ENCODE assay signal across 30 mouse cellular contexts in genomic region chr14:46594151-46594550, GRCm38 (mm10).
DNase-seq lines count a peak whose midpoint lies in the region; ATAC-seq and TF ChIP-seq lines count a peak whose summit lies in the region.
"Had no signal": no experiment of that assay in that cellular context is flagged by ENCODE, and none has a peak within 500 bp of the region (broad histone marks: within the 10 kb centered on the region; RNA-seq: fewer than 3 reads in every experiment).

No protein-coding gene starts in this region.

- no peaks in the 10 kb centered on the region for H3K4me1 ChIP-seq in embryonic facial prominence, embryonic 11.5 days (ENCODE audit: control insufficient read depth, insufficient read depth, low read length)
- H3K4me1 ChIP-seq in embryonic facial prominence, embryonic 10.5 days: peaks cover 25% of the 10 kb centered on the region
- H3K4me1 ChIP-seq in kidney, postnatal 0 days (replicated peaks; ENCODE audit: insufficient read depth, low read length): 0 out of 2 replicates have a peak, but pooled peaks cover 12% of the 10 kb centered on the region
- peaks cover 11% of the 10 kb centered on the region; the same call in 1 of the 2 replicates for H3K4me1 ChIP-seq in kidney, embryonic 16.5 days (ENCODE audit: insufficient read depth, low read length)
- H3K4me1 ChIP-seq in embryonic facial prominence, embryonic 14.5 days (ENCODE audit: control insufficient read depth, insufficient read depth, low read length): peaks cover 10% of the 10 kb centered on the region; the same call in 1 of the 2 replicates
- H3K4me1 ChIP-seq in forebrain, postnatal 0 days (ENCODE audit: insufficient read depth): no peaks in the 10 kb centered on the region
- H3K4me1 ChIP-seq: forebrain, embryonic 13.5 days; hindbrain, embryonic 13.5 days had no signal

- peak; percentile 38 for DNase-seq in embryonic facial prominence, embryonic 11.5 days (ENCODE audit: low spot score)
- no peak for DNase-seq in embryonic facial prominence, embryonic 10.5 days (ENCODE audit: low spot score)
- DNase-seq in heart, adult 9 months (ENCODE audit: low spot score in 2 of 2): peak; percentile 28 to 29
- no peak for DNase-seq in heart, postnatal 14 days
- peak; percentile 78 for DNase-seq in kidney, postnatal 0 days (ENCODE audit: low spot score)
- peak; percentile 69 for DNase-seq in embryonic facial prominence, embryonic 14.5 days (ENCODE audit: low spot score)
- no peak for DNase-seq in forebrain, postnatal 0 days
- DNase-seq: adrenal gland, postnatal 10 days; cerebellum, adult 8-10 months; cerebellum, postnatal 36 days; gastrocnemius, postnatal 10 days; heart, postnatal 36 days; kidney, postnatal 4 days; layer of hippocampus, postnatal 36 days; left cerebral cortex, postnatal 4 days; lung, adult 2 months; lung, postnatal 10 days; midbrain, embryonic 14.5 days; thymus, adult 18-20 months; thymus, postnatal 25 days had no signal

- H3K27ac ChIP-seq in embryonic facial prominence, embryonic 11.5 days (replicated peaks; ENCODE audit: low read depth, low read length): no peak overlapping the region
- H3K27ac ChIP-seq in embryonic facial prominence, embryonic 10.5 days (replicated peaks): no peak overlapping the region
- H3K27ac ChIP-seq in kidney, postnatal 0 days: no peak overlapping the region
- H3K27ac ChIP-seq in kidney, embryonic 16.5 days (ENCODE audit: low read length): no peak overlapping the region; the same call in 1 of the 2 replicates
- no peak overlapping the region for H3K27ac ChIP-seq in embryonic facial prominence, embryonic 14.5 days (replicated peaks; ENCODE audit: low read depth, low read length)
- no peak overlapping the region for H3K27ac ChIP-seq in forebrain, postnatal 0 days (ENCODE audit: low read depth, low read length)
- H3K27ac ChIP-seq: embryonic facial prominence, embryonic 13.5 days; forebrain, embryonic 13.5 days; hindbrain, embryonic 13.5 days; liver, embryonic 12.5 days; macrophage; neural tube, embryonic 15.5 days; stomach, postnatal 0 days had no signal

- intact Hi-C loops in heart, postnatal 14 days (cut with DNase I): no loop called here

- no peak overlapping the region for H3K9ac ChIP-seq in embryonic facial prominence, embryonic 11.5 days (replicated peaks; ENCODE audit: low read length)
- H3K9ac ChIP-seq in kidney, postnatal 0 days (ENCODE audit: low read depth, low read length): no peak overlapping the region
- H3K9ac ChIP-seq in kidney, embryonic 16.5 days (replicated peaks; ENCODE audit: low read length): no peak overlapping the region
- no peak overlapping the region for H3K9ac ChIP-seq in embryonic facial prominence, embryonic 14.5 days (ENCODE audit: low read depth, low read length)
- no peak overlapping the region for H3K9ac ChIP-seq in forebrain, postnatal 0 days
- H3K9ac ChIP-seq: embryonic facial prominence, embryonic 13.5 days; forebrain, embryonic 13.5 days; hindbrain, embryonic 13.5 days; liver, embryonic 12.5 days; neural tube, embryonic 15.5 days had no signal

- H3K4me2 ChIP-seq in embryonic facial prominence, embryonic 11.5 days (ENCODE audit: low read depth, low read length): no peak overlapping the region
- no peak overlapping the region; the same call in 1 of the 2 replicates for H3K4me2 ChIP-seq in kidney, postnatal 0 days (ENCODE audit: low read length)
- no peak overlapping the region for H3K4me2 ChIP-seq in kidney, embryonic 16.5 days (replicated peaks; ENCODE audit: low read depth, low read length)
- H3K4me2 ChIP-seq in embryonic facial prominence, embryonic 14.5 days (ENCODE audit: low read depth, low read length): no peak overlapping the region; the same call in 1 of the 2 replicates
- H3K4me2 ChIP-seq in forebrain, postnatal 0 days (ENCODE audit: low read depth): no peak overlapping the region
- H3K4me2 ChIP-seq: embryonic facial prominence, embryonic 13.5 days; forebrain, embryonic 13.5 days; hindbrain, embryonic 13.5 days; liver, embryonic 12.5 days; neural tube, embryonic 15.5 days had no signal

- H3K27me3 ChIP-seq in embryonic facial prominence, embryonic 11.5 days (ENCODE audit: control insufficient read depth, insufficient read depth, low read length): no peaks in the 10 kb centered on the region
- H3K27me3 ChIP-seq in embryonic facial prominence, embryonic 10.5 days (replicated peaks; ENCODE audit: low read depth, poor library complexity, severe bottlenecking): peaks cover 23% of the 10 kb centered on the region
- no peaks in the 10 kb centered on the region for H3K27me3 ChIP-seq in kidney, postnatal 0 days (ENCODE audit: insufficient read depth, low read length)
- H3K27me3 ChIP-seq in kidney, embryonic 16.5 days (ENCODE audit: insufficient read depth, low read length): no peaks in the 10 kb centered on the region
- H3K27me3 ChIP-seq in embryonic facial prominence, embryonic 14.5 days (replicated peaks; ENCODE audit: control insufficient read depth, insufficient read depth, low read length): no peaks in the 10 kb centered on the region
- H3K27me3 ChIP-seq in forebrain, postnatal 0 days (ENCODE audit: insufficient read depth, low read length): no peaks in the 10 kb centered on the region
- H3K27me3 ChIP-seq: CH12.LX; forebrain, embryonic 13.5 days; hindbrain, embryonic 13.5 days; neural tube, embryonic 15.5 days had no signal

- no peak overlapping the region for H3K4me3 ChIP-seq in embryonic facial prominence, embryonic 11.5 days (ENCODE audit: low read depth, low read length)
- H3K4me3 ChIP-seq in embryonic facial prominence, embryonic 10.5 days: no peak overlapping the region
- H3K4me3 ChIP-seq in kidney, postnatal 0 days (replicated peaks; ENCODE audit: low read depth, low read length): no peak overlapping the region
- H3K4me3 ChIP-seq in kidney, embryonic 16.5 days (ENCODE audit: low read length): no peak overlapping the region
- no peak overlapping the region for H3K4me3 ChIP-seq in embryonic facial prominence, embryonic 14.5 days (ENCODE audit: low read depth, low read length)
- no peak overlapping the region for H3K4me3 ChIP-seq in forebrain, postnatal 0 days (ENCODE audit: low read depth, low read length)
- H3K4me3 ChIP-seq: embryonic facial prominence, embryonic 13.5 days; forebrain, embryonic 13.5 days; hindbrain, embryonic 13.5 days; liver, embryonic 12.5 days; neural tube, embryonic 15.5 days had no signal

- TF ChIP-seq CTCF in kidney, postnatal 0 days (IDR thresholded peaks at IDR 0.05; ENCODE audit: low read depth): no peak
- no peak for TF ChIP-seq CTCF in forebrain, postnatal 0 days (IDR thresholded peaks at IDR 0.05; ENCODE audit: low read depth)

- ATAC-seq in embryonic facial prominence, embryonic 11.5 days (replicated peaks; ENCODE audit: insufficient number of reproducible peaks, low FRiP score, low TSS enrichment, low read depth): no peak
- no peak for ATAC-seq in kidney, postnatal 0 days (replicated peaks; ENCODE audit: low FRiP score, low read depth)
- ATAC-seq in kidney, embryonic 16.5 days (ENCODE audit: low FRiP score, low TSS enrichment): no peak
- ATAC-seq in embryonic facial prominence, embryonic 14.5 days (ENCODE audit: low read depth): peak; percentile 33; the same call in 1 of the 2 replicates
- ATAC-seq in forebrain, postnatal 0 days: no peak
- ATAC-seq: forebrain, embryonic 13.5 days; intestine, embryonic 16.5 days; liver, embryonic 12.5 days had no signal

- 28% methylated on average over 3 of the region's 3 CpGs for WGBS in embryonic facial prominence, embryonic 11.5 days
- WGBS in embryonic facial prominence, embryonic 10.5 days: 43% methylated on average over 3 of the region's 3 CpGs
- 16% methylated on average over 3 of the region's 3 CpGs for WGBS in kidney, postnatal 0 days
- WGBS in kidney, embryonic 16.5 days: 17% methylated on average over 3 of the region's 3 CpGs
- WGBS in embryonic facial prominence, embryonic 14.5 days: 16% methylated on average over 3 of the region's 3 CpGs
- 51% methylated on average over 3 of the region's 3 CpGs for WGBS in forebrain, postnatal 0 days

- H3K36me3 ChIP-seq in embryonic facial prominence, embryonic 11.5 days (replicated peaks; ENCODE audit: control insufficient read depth, insufficient read depth, low read depth, low read length): no peaks in the 10 kb centered on the region
- no peaks in the 10 kb centered on the region for H3K36me3 ChIP-seq in embryonic facial prominence, embryonic 10.5 days (replicated peaks)
- no peaks in the 10 kb centered on the region for H3K36me3 ChIP-seq in kidney, postnatal 0 days (ENCODE audit: insufficient read depth, low read length)
- H3K36me3 ChIP-seq in kidney, embryonic 16.5 days (ENCODE audit: insufficient read depth, low read length): no peaks in the 10 kb centered on the region
- no peaks in the 10 kb centered on the region for H3K36me3 ChIP-seq in embryonic facial prominence, embryonic 14.5 days (ENCODE audit: control insufficient read depth, insufficient read depth, low read length)
- no peaks in the 10 kb centered on the region for H3K36me3 ChIP-seq in forebrain, postnatal 0 days (ENCODE audit: insufficient read depth)
- H3K36me3 ChIP-seq: embryonic facial prominence, embryonic 13.5 days; hindbrain, embryonic 13.5 days; liver, embryonic 12.5 days; neural tube, embryonic 15.5 days had no signal

- no peaks in the 10 kb centered on the region for H3K9me3 ChIP-seq in embryonic facial prominence, embryonic 11.5 days (replicated peaks; ENCODE audit: control insufficient read depth, low read length)
- H3K9me3 ChIP-seq in embryonic facial prominence, embryonic 10.5 days: no peaks in the 10 kb centered on the region
- no peaks in the 10 kb centered on the region for H3K9me3 ChIP-seq in kidney, postnatal 0 days (replicated peaks; ENCODE audit: low read length)
- no peaks in the 10 kb centered on the region for H3K9me3 ChIP-seq in kidney, embryonic 16.5 days (ENCODE audit: low read length)
- no peaks in the 10 kb centered on the region for H3K9me3 ChIP-seq in embryonic facial prominence, embryonic 14.5 days (ENCODE audit: control insufficient read depth, low read length)
- H3K9me3 ChIP-seq in forebrain, postnatal 0 days (ENCODE audit: low read length): no peaks in the 10 kb centered on the region
- H3K9me3 ChIP-seq: embryonic facial prominence, embryonic 13.5 days; forebrain, embryonic 13.5 days; hindbrain, embryonic 13.5 days; liver, embryonic 12.5 days; neural tube, embryonic 15.5 days had no signal

Comparison
In these comparisons a context has a peak if more than half of its experiments do, and no peak if none do; other contexts are left out.
1. DNase-seq: peak in embryonic facial prominence, embryonic 11.5 days (single experiment), heart, adult 9 months (2 of 2), kidney, postnatal 0 days (single experiment) and embryonic facial prominence, embryonic 14.5 days (single experiment); none in embryonic facial prominence, embryonic 10.5 days (single experiment), heart, postnatal 14 days (0 of 2) and forebrain, postnatal 0 days (single experiment).